Mouse (Mus musculus): Measurements from ENCODE around the gene Sec24a. TPM values are rescaled to one million over a fixed set of nuclear protein-coding genes. Genes with fewer than 3 reads are reported as not detected.
"Not testable (repeated sequence)": the region's sequence is repeated elsewhere in the genome, so short reads cannot be mapped to it uniquely, and the experiment has no call there.

Gene Sec24a
- total and polyA plus RNA-seq, 2 experiments from 2014 or later = 12.5 to 16.7 TPM

- ATAC-seq (ENCODE audit: low FRiP score) = peak; percentile 75
- Histone ChIP-seq H3K36me3 (ENCODE audit: insufficient read depth, low read length) (no peaks in the 10 kb centered on the region), H3K27me3 (ENCODE audit: insufficient read depth, low read length) (no peaks in the 10 kb centered on the region), H3K9me3 (ENCODE audit: low read length) (no peaks in the 10 kb centered on the region), H3K27ac (ENCODE audit: low read depth, low read length) (peak overlapping the region; percentile 73), H3K4me2 (ENCODE audit: low read depth, low read length, poor library complexity, severe bottlenecking) (peak overlapping the region; percentile 61), H3K9ac (replicated peaks; ENCODE audit: low read length, poor library complexity, severe bottlenecking) (peak overlapping the region; percentile 54), H3K4me3 (ENCODE audit: low read depth, low read length) (peak overlapping the region; percentile 36), H3K4me1 (ENCODE audit: insufficient read depth, low read length) (no peaks in the 10 kb centered on the region)
- TF ChIP-seq CTCF (IDR thresholded peaks at IDR 0.05) = no peak
- peak; percentile 90 for DNase-seq (ENCODE audit: low spot score)
- 17% methylated on average over 17 of the region's 17 CpGs for WGBS
Measured at GRCm38 (mm10) chr11:51805221-51805981, 42.0 kb upstream of the Sec24a start.

- Histone ChIP-seq H3K9me3 (ENCODE audit: low read length) (no peaks in the 10 kb centered on the region), H3K4me1 (ENCODE audit: insufficient read depth, low read length) (no peaks in the 10 kb centered on the region), H3K4me2 (ENCODE audit: low read depth, low read length, poor library complexity, severe bottlenecking) (no peak overlapping the region), H3K27ac (ENCODE audit: low read depth, low read length) (no peak overlapping the region), H3K4me3 (ENCODE audit: low read depth, low read length) (no peak overlapping the region), H3K9ac (replicated peaks; ENCODE audit: low read length, poor library complexity, severe bottlenecking) (no peak overlapping the region), H3K36me3 (ENCODE audit: insufficient read depth, low read length) (no peaks in the 10 kb centered on the region), H3K27me3 (ENCODE audit: insufficient read depth, low read length) (no peaks in the 10 kb centered on the region)
- ATAC-seq (ENCODE audit: low FRiP score) = no peak
- DNase-seq (ENCODE audit: low spot score) = no peak
- no peak for TF ChIP-seq CTCF (IDR thresholded peaks at IDR 0.05)
- 32% methylated on average over 7 of the region's 8 CpGs for WGBS
Measured at GRCm38 (mm10) chr11:51800634-51801325, 37.3 kb upstream of the Sec24a start.

- no peaks in the 10 kb centered on the region for H3K9me3 ChIP-seq (ENCODE audit: low read length)
- 84% methylated on average over 4 of the region's 4 CpGs for WGBS
- no peak overlapping the region for H3K27ac ChIP-seq (ENCODE audit: low read depth, low read length)
- no peaks in the 10 kb centered on the region for H3K4me1 ChIP-seq (ENCODE audit: insufficient read depth, low read length)
- DNase-seq (ENCODE audit: low spot score) (no peak), ATAC-seq (ENCODE audit: low FRiP score) (no peak)
- H3K9ac ChIP-seq (replicated peaks; ENCODE audit: low read length, poor library complexity, severe bottlenecking) = no peak overlapping the region
- H3K27me3 ChIP-seq (ENCODE audit: insufficient read depth, low read length) = no peaks in the 10 kb centered on the region
- no peak overlapping the region for H3K4me3 ChIP-seq (ENCODE audit: low read depth, low read length)
- no peak overlapping the region for H3K4me2 ChIP-seq (ENCODE audit: low read depth, low read length, poor library complexity, severe bottlenecking)
- H3K36me3 ChIP-seq (ENCODE audit: insufficient read depth, low read length) = peaks cover 10% of the 10 kb centered on the region
- TF ChIP-seq CTCF (IDR thresholded peaks at IDR 0.05) = no peak
Measured at GRCm38 (mm10) chr11:51796272-51796671, 32.8 kb upstream of the Sec24a start.

GRCm38 (mm10) chr11:51790662-51791061 lies 27.2 kb upstream of the Sec24a start:
- no peak overlapping the region for H3K4me2 ChIP-seq (ENCODE audit: low read depth, low read length, poor library complexity, severe bottlenecking)
- ATAC-seq (ENCODE audit: low FRiP score) = no peak
- no peaks in the 10 kb centered on the region for H3K27me3 ChIP-seq (ENCODE audit: insufficient read depth, low read length)
- H3K36me3 ChIP-seq (ENCODE audit: insufficient read depth, low read length) = peaks cover 35% of the 10 kb centered on the region
- H3K4me3 ChIP-seq (ENCODE audit: low read depth, low read length) = no peak overlapping the region
- WGBS = 98% methylated on average over 7 of the region's 7 CpGs
- no peaks in the 10 kb centered on the region for H3K9me3 ChIP-seq (ENCODE audit: low read length)
- no peaks in the 10 kb centered on the region for H3K4me1 ChIP-seq (ENCODE audit: insufficient read depth, low read length)
- no peak for TF ChIP-seq CTCF (IDR thresholded peaks at IDR 0.05)
- no peak overlapping the region for H3K9ac ChIP-seq (replicated peaks; ENCODE audit: low read length, poor library complexity, severe bottlenecking)
- no peak for DNase-seq (ENCODE audit: low spot score)
- no peak overlapping the region for H3K27ac ChIP-seq (ENCODE audit: low read depth, low read length)

GRCm38 (mm10) chr11:51789735-51790134 lies 26.3 kb upstream of the Sec24a start:
- H3K9ac ChIP-seq (replicated peaks; ENCODE audit: low read length, poor library complexity, severe bottlenecking); H3K4me1 ChIP-seq (ENCODE audit: insufficient read depth, low read length); DNase-seq (ENCODE audit: low spot score); H3K9me3 ChIP-seq (ENCODE audit: low read length); H3K4me2 ChIP-seq (ENCODE audit: low read depth, low read length, poor library complexity, severe bottlenecking); H3K4me3 ChIP-seq (ENCODE audit: low read depth, low read length); ATAC-seq (ENCODE audit: low FRiP score); H3K27me3 ChIP-seq (ENCODE audit: insufficient read depth, low read length); H3K27ac ChIP-seq (ENCODE audit: low read depth, low read length): not testable (repeated sequence)
- peak; percentile 29; the same call in 1 of the 2 replicates for TF ChIP-seq CTCF (IDR thresholded peaks at IDR 0.05)
- 81% methylated on average over 4 of the region's 4 CpGs for WGBS
- peaks cover 36% of the 10 kb centered on the region for H3K36me3 ChIP-seq (ENCODE audit: insufficient read depth, low read length)

GRCm38 (mm10) chr11:51785926-51786325 lies 22.5 kb upstream of the Sec24a start:
- DNase-seq (ENCODE audit: low spot score) (no peak), ATAC-seq (ENCODE audit: low FRiP score) (no peak)
- Histone ChIP-seq H3K9me3 (ENCODE audit: low read length) (no peaks in the 10 kb centered on the region), H3K4me1 (ENCODE audit: insufficient read depth, low read length) (no peaks in the 10 kb centered on the region), H3K9ac (replicated peaks; ENCODE audit: low read length, poor library complexity, severe bottlenecking) (no peak overlapping the region), H3K27me3 (ENCODE audit: insufficient read depth, low read length) (no peaks in the 10 kb centered on the region), H3K4me3 (ENCODE audit: low read depth, low read length) (no peak overlapping the region), H3K36me3 (ENCODE audit: insufficient read depth, low read length) (peaks cover 49% of the 10 kb centered on the region), H3K4me2 (ENCODE audit: low read depth, low read length, poor library complexity, severe bottlenecking) (no peak overlapping the region), H3K27ac (ENCODE audit: low read depth, low read length) (no peak overlapping the region)
- TF ChIP-seq CTCF (IDR thresholded peaks at IDR 0.05) = peak; percentile 67
- WGBS = 92% methylated on average over 6 of the region's 6 CpGs

All from midbrain, postnatal 0 days (tissue).